Mouse (Mus musculus): Measurements from ENCODE around the gene Gm9008. TPM values are rescaled to one million over a fixed set of nuclear protein-coding genes. Genes with fewer than 3 reads are reported as not detected.

The Gm9008 gene
- not detected for polyA plus RNA-seq (2017; shearing (Covaris generic))

GRCm38 (mm10) chr6:76497054-76497835 lies at the start of gene Gm9008:
Gene Gm9008 (minus strand): TSS chr6:76497784.

All from effector memory CD4-positive, alpha-beta T cell, adult 5 months (primary cell).